Mouse (Mus musculus): ENCODE data around the gene Ttc4.

The Ttc4 gene

GRCm38 (mm10) chr4:106650833-106651527 is 27.8 kb downstream of the Ttc4 start, which contains the start of gene Pars2:
Pars2 (plus strand) TSS chr4:106651069.
- DNase-seq (ENCODE audit: low spot score) = peak; percentile 97

DNA sequence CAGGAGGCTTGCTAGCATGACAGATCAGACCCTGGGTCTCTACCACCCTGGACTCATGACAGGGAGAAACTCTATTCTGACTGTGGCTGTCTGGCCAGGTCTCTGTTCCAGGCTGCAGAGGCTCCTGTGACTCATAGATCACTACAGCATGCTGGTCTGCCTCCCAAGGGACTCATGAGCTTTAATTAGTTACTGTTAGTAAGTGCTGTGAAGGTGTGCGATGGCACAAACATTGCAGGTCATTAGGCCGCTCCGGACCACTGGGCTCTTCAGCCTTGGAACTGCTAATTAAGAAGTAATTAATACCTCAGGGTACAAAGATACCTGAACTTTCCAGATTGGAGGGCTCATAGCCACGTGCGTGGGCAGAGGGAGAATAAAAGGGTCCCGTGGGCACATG is 31.6 kb downstream of the Ttc4 start:
- DNase-seq (ENCODE audit: low spot score) = no peak

- DNase-seq (ENCODE audit: low spot score) = no peak
These were observed 32.9 kb downstream of the Ttc4 start for GRCm38 (mm10) chr4:106645797-106646196.

- no peak for DNase-seq (ENCODE audit: low spot score)
These were observed 34.5 kb downstream of the Ttc4 start for GRCm38 (mm10) chr4:106644218-106644610.

DNA sequence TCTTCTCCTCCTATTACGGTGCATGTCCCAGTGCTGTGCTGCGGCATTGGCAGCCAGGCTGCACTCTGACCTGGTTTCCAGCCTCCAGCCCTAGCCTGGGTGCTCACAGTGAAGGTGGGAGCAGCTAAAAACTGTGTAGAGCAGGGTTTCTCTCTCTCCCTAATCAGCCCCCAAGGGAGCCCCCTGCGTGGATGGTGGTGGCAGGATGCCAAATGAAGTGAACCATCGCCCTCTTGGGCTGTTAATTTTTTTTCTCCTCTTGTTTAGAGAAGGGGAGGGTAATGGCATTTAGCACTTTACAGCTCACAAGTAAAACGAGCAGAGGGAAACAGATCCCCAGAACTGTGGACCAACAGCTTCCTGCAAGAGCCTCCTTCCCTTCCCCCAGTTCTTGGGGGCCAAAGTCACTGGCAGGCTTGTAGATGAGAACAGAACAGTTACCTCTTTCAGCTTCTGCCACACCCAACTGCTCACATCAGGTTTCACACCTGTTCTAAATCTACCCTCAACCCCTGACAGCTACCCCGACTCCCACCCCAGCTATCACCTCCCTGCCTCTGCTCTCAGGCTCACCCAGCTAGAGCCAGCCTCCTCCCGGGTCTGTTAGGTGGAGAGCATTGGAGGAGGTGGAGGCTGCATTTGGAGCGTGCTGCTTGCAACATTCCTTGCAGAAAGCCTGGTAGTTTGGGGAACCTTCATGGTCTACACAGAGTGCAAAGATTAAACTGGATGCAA is 35.1 kb downstream of the Ttc4 start:
- DNase-seq (ENCODE audit: low spot score) = no peak

GRCm38 (mm10) chr4:106634086-106634479 is 44.7 kb downstream of the Ttc4 start:
- no peak for DNase-seq (ENCODE audit: low spot score)

DNA sequence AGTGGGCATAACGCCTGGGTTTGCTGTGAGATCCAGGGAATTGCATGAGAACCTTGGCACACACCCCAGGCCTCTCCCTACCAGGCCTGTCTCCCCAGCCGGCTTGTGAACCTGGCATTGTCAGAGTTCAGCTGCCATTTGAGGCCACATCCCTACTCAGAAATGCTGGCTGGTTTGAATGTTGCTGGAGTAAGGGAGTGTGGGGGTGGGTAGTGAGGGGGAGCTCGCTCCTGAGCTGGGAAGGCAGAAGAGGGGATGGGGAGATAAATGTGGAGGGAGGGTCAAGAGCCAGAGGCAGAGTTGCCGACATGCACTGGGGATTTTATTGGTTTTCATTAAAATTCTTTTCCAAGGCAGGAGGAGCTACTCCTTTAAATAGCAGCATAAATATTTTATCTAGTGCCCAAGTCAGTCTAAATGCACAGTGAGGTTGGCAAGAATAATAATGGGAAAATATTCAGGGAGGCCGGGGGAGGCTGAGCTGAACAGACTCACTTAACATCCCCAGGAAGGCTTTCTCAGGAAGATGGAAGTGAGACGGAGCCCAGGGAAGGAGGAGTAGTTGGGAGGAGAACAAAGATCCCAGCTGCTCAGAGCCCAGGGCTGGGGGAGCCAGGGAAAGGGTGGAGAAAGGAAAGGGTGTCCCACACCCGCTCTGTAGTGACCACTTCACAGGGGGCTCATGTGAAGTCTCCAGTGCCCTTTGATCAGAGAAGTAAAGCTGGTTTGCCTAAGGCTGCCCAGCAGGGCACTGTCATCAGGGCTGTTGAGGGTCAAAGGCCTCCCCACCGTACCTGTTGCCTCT is 45.3 kb downstream of the Ttc4 start:
- DNase-seq (ENCODE audit: low spot score) = peak; percentile 12

DNA sequence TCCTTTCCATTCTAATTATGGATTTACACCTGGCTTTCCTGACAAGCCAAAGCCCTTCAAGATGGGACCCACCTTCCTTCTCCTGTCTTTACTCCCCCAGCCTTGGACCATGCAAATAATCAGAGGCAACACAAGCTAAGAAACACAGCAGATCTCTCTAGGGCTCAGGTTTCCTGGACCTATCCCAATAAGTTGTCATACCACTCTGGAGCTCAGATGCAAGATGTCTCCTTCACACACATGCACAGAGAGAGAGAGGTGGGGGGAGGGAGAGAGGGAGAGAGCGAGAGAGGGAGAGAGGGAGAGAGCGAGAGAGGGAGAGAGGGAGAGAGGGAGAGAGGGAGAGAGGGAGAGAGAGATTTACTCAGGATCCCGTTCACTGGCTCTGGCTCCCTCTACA is 46.4 kb downstream of the Ttc4 start:
- no peak for DNase-seq (ENCODE audit: low spot score)

DNA sequence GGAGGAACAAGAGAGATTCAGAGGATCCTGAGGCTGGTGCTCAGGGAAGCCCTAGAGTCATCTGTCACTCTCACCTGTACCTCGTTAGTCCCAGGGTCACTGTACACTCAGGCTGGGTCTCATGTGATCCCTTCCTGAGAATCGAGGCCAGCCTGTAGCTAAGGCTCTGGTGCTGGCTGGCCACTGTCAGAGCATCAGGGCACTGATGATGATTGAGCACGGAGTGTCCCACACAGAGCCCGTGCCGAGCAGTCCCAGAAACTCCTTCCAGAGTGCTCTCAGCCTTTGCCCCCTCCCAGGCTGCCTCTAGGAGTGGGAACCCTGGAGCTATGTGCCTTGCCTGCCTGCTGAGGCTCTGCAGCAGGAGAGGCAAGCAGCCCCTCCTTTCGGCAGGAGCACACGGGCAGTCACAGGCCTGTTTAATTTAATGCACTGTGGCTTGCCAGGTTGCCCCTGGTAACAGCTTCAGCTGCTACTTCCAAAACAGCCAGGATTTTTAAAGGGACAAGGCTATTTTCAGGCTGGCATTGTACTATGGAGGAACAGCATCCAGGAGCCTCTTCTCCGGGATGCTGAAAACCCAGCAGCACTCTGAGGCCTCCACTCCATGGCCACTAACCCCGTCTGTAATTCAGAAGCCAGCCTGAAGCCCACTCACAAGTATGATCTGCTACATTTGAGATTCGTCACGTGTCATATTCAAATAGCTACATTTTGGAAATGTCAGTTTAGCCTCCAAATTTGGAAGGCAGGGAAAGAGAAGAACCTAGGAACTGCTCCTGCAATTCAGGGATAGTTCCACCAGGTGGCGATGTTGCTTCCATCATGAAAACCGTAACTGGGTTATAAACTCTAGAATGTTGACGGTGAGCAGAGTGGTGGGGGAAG is 48.2 kb downstream of the Ttc4 start:
- DNase-seq (ENCODE audit: low spot score) = peak; percentile 71

- peak; percentile 12 for DNase-seq (ENCODE audit: low spot score)
These were observed 49.4 kb downstream of the Ttc4 start for GRCm38 (mm10) chr4:106629374-106629773.

GRCm38 (mm10) chr4:106628650-106629360 is 49.9 kb downstream of the Ttc4 start:
- peak; percentile 42 for DNase-seq (ENCODE audit: low spot score)

GRCm38 (mm10) chr4:106627809-106628208 is 50.9 kb downstream of the Ttc4 start:
- DNase-seq (ENCODE audit: low spot score) = no peak

- DNase-seq (ENCODE audit: low spot score) = no peak
These were observed 54.5 kb downstream of the Ttc4 start for GRCm38 (mm10) chr4:106624271-106624670.

DNA sequence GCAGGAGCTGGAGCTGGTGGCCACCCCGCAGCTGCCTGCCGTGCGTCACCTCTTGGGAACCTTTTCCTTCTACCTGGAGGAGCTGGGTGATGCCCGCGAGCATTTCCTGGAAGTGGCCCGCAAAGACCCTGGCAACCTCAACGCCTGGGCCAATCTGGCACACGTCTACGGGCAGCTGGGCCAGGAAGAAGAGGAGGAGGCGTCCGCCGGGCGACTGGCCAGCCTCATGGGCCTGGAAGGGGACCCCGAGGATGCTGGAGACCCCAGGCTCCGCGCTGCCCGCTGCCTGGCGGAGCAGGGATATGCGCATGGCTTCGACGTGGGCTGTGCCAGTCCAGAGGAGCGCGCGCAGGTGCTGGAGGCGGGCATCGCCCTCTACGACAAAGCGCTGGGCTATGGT is 56.0 kb downstream of the Ttc4 start:
- no peak for DNase-seq (ENCODE audit: low spot score)

DNA sequence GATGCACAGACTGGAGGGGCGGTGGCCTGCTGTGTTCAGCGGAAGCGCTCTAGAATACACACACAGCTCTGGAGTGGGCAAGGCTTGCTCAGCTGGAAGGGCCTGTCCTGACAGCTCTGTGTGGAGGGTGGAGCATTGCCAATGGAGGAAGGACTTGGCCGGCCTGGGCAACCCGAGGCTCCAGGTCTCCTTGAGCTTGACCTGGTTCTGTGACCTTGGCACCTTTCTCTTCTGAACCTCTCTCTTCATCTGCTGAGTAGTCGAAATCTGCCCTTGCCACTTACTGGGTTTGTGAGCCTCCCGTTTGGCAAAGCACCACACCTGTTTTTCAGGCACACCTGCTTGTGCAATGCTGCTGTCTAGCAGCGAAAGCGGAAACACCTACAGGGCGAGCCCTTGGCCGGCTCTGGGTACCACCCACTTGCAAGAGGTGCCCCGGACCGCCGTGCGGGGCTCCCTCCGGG is 56.7 kb downstream of the Ttc4 start, which contains the start of gene Ttc22:
Gene Ttc22 (plus strand): TSS at position 403 of the 464 bp plus-strand sequence.
- DNase-seq (ENCODE audit: low spot score) = peak; percentile 78

GRCm38 (mm10) chr4:106621428-106621827 is 57.3 kb downstream of the Ttc4 start:
- DNase-seq (ENCODE audit: low spot score) = no peak

- no peak for DNase-seq (ENCODE audit: low spot score)
These were observed 59.8 kb downstream of the Ttc4 start for GRCm38 (mm10) chr4:106618898-106619297.

DNA sequence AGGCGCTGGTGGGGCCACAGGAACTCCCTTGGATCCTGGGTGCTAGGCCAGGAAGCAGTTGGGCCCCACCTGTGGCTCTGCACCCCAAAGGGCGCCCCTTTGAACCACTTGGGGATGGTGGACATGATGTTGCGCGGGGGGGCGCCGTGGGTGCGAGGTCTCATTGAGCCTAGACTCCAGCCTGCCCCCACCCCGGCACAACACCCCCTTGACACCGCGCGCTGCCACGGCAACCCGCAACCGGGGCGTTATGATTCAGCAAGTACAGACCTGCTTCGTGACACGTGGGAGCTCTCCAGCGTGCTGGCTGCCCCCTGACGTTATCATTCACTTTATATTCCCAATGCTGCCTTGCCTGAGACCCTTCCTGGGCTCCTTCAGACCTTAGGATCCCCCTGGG is 61.7 kb downstream of the Ttc4 start, which contains the start of gene Lexm:
Gene Lexm (minus strand): TSS at position 186 of the 400 bp plus-strand sequence.
- DNase-seq (ENCODE audit: low spot score) = no peak

- no peak for DNase-seq (ENCODE audit: low spot score)
These were observed 63.1 kb downstream of the Ttc4 start for GRCm38 (mm10) chr4:106615637-106616036.

- DNase-seq (ENCODE audit: low spot score) = no peak
These were observed 63.9 kb downstream of the Ttc4 start for GRCm38 (mm10) chr4:106614881-106615280.

All from urinary bladder, postnatal 14 days (tissue).